Mouse (Mus musculus) liver, postnatal 0 days (tissue): Measurements from ENCODE around the gene Lkaaear1. TPM values are rescaled to one million over a fixed set of nuclear protein-coding genes. Genes with fewer than 3 reads are reported as not detected.

Experiments used
- ATAC-seq: fragments of 200-750 bp; cut with Nextera tagmentation; 2 replicates; pipeline ENCODE4 v1.8.0; 2017; ENCODE audit warnings: mild to moderate bottlenecking, moderate library complexity
- DNase-seq: peaks from one replicate; pipeline ENCODE4 v3.0.0-alpha.2; 2016
- H3K27ac ChIP-seq: fragments of 300-500 bp; sonication (generic); 2 replicates; pipeline ENCODE4 v1.5.1; 2014; ENCODE audit warnings: antibody characterized with exemption, moderate library complexity, mild to moderate bottlenecking, low read depth
- H3K27me3 ChIP-seq: fragments of 300-500 bp; sonication (generic); 2 replicates; pipeline ENCODE4 v1.6.1; 2014; ENCODE audit warnings: low read length, control low read depth, mixed read lengths; ENCODE audit not compliant: insufficient read depth
- H3K36me3 ChIP-seq: fragments of 300-500 bp; sonication (generic); replicated peaks from 2 replicates; pipeline ENCODE4 v1.6.1; 2014; ENCODE audit warnings: mild to moderate bottlenecking, control low read depth, low read length, moderate library complexity, mixed read lengths; ENCODE audit not compliant: insufficient read depth
- H3K4me1 ChIP-seq: fragments of 300-500 bp; sonication (generic); 2 replicates; pipeline ENCODE4 v1.6.1; 2014; ENCODE audit warnings: antibody characterized with exemption, mild to moderate bottlenecking, control low read depth; ENCODE audit not compliant: insufficient read depth
- H3K4me2 ChIP-seq: fragments of 300-500 bp; sonication (generic); 2 replicates; pipeline ENCODE4 v1.6.1; 2014; ENCODE audit warnings: low read depth, mild to moderate bottlenecking, low read length, moderate library complexity, mixed read lengths
- H3K4me3 ChIP-seq: fragments of 300-500 bp; sonication (generic); 2 replicates; pipeline ENCODE4 v1.5.1; 2014; ENCODE audit warnings: low read depth, low read length
- H3K9ac ChIP-seq: fragments of 300-500 bp; sonication (generic); replicated peaks from 2 replicates; pipeline ENCODE4 v1.6.1; 2014; ENCODE audit warnings: mild to moderate bottlenecking, moderate library complexity
- H3K9me3 ChIP-seq: fragments of 300-500 bp; sonication (generic); 2 replicates; pipeline ENCODE4 v1.6.1; 2016; ENCODE audit warnings: mild to moderate bottlenecking, control low read depth, low read length, mixed read lengths
- CTCF ChIP-seq: sonication (generic); IDR thresholded peaks from 2 replicates; pipeline ENCODE4 v1.5.1; 2016; ENCODE audit warnings: antibody characterized with exemption, low read depth
- EP300 ChIP-seq: IDR thresholded peaks from 2 replicates; pipeline ENCODE4 v1.6.1; 2016; ENCODE audit warnings: antibody characterized with exemption, low read depth, mild to moderate bottlenecking
- WGBS: fragments of 180-500 bp; shearing (Covaris S2); extraction: QIAGEN DNeasy Blood & Tissue Kit; methylation state at CpG from one replicate; pipeline ENCODE4 v1.1.7; 2014; ENCODE audit not compliant: insufficient replicate concordance; 5-methylcytosine and 5-hydroxymethylcytosine counted together
- polyA plus RNA-seq: library from polyadenylated mRNA; unstranded; fragments of >200 nt; fragmentation: Nextera tagmentation; extraction: Ambion mirVana; gene quantifications from 2 replicates; pipeline ENCODE4 v1.2.1, GENCODE M21; 2015

The Lkaaear1 gene
- polyA plus RNA-seq, 1 experiment from 2014 or later, result not detected

DNA sequence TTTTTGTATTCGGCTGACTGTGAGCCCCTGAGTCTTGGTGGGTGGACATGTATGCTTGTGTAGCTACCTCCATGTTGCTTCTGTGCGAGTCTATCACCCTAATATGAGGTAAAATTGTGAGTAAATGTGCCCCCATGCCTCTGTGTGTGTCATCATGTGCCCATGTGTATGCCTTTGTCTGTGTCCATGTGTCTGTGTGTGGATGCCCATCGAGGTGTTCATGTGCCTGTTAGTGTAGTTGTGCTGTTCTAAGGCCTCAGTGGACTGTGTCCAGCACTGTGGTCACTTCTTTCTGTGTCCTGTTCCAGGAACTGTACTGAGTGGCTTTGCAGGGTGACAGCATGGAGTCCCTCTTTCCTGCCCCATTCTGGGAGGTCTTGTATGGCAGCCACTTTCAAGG lies 17.1 kb upstream of the Lkaaear1 start:
- Histone ChIP-seq H3K27ac (no peak overlapping the region), H3K9ac (no peak overlapping the region), H3K4me2 (no peak overlapping the region), H3K36me3 (no peaks in the 10 kb centered on the region), H3K27me3 (no peaks in the 10 kb centered on the region), H3K9me3 (no peaks in the 10 kb centered on the region), H3K4me1 (no peaks in the 10 kb centered on the region), H3K4me3 (no peak overlapping the region)
- WGBS, result 60% methylated on average over 3 of the region's 3 CpGs
- no peak for TF ChIP-seq EP300
- no peak for TF ChIP-seq CTCF
- no peak for DNase-seq
- no peak for ATAC-seq

DNA sequence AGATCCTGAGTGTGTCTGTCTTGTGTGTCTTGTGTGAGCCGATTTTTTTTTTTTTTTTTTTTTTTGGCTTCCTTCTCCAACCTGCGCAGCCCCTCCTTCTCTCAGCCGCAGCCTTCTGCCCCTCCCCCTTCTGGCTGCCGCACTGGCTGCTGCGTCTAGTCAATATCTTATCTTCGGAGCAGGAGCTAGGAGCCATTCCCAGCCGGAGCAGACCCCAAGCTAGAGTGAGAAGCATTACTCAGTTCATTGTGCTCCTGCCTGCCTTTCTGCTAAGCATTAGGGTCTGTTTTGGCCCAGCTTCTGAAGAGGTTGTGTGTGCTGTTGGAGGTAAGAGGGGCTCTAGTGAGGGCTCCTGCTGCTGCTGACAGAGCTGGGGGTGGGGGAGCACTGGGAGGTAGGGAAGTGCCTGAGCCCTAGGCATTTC lies 16.7 kb upstream of the Lkaaear1 start, which contains the start of gene Oprl1:
Gene Oprl1 (plus strand): TSS at position 114 of the 424 bp plus-strand sequence.
- no peak within 1 kb of the TSS for H3K9ac ChIP-seq
- DNase-seq (no peak), ATAC-seq (no peak)
- H3K27me3 ChIP-seq, result no peaks in the 10 kb centered on the region
- no peaks in the 10 kb centered on the region for H3K36me3 ChIP-seq
- 4% methylated on average over 7 of the region's 7 CpGs for WGBS
- no peak within 1 kb of the TSS for H3K4me3 ChIP-seq
- no peaks in the 10 kb centered on the region for H3K9me3 ChIP-seq
- H3K27ac ChIP-seq, result no peak within 1 kb of the TSS
- no peak for TF ChIP-seq EP300
- no peak for TF ChIP-seq CTCF
- H3K4me2 ChIP-seq, result no peak within 1 kb of the TSS
- no peaks in the 10 kb centered on the region for H3K4me1 ChIP-seq

DNA sequence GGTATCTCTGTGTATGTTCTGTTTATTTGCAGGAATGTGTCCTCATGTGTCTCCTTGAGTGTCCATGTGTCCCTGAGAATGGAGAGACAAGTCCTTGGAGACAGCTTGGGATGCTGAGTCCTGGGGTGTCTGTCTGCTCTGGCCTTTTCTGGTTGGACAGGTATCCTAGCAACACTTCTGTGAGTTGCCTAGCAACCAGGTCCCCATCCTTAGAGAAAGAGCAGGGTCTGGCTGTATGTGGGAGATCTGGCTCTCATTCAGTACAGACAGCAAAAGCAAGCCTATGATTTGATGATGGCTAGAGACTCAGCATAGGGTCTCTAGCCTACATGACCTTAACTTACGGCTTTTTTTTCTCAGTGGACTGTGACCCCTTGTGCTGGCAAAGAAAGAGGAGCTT lies 15.5 kb upstream of the Lkaaear1 start:
- Histone ChIP-seq H3K4me3 (no peak overlapping the region), H3K9me3 (no peaks in the 10 kb centered on the region), H3K9ac (no peak overlapping the region), H3K36me3 (no peaks in the 10 kb centered on the region), H3K4me1 (no peaks in the 10 kb centered on the region), H3K4me2 (no peak overlapping the region), H3K27me3 (no peaks in the 10 kb centered on the region), H3K27ac (no peak overlapping the region)
- TF ChIP-seq CTCF (no peak), EP300 (no peak)
- WGBS, result 85% methylated on average over 1 of the region's 1 CpGs
- no peak for ATAC-seq
- DNase-seq, result no peak

DNA sequence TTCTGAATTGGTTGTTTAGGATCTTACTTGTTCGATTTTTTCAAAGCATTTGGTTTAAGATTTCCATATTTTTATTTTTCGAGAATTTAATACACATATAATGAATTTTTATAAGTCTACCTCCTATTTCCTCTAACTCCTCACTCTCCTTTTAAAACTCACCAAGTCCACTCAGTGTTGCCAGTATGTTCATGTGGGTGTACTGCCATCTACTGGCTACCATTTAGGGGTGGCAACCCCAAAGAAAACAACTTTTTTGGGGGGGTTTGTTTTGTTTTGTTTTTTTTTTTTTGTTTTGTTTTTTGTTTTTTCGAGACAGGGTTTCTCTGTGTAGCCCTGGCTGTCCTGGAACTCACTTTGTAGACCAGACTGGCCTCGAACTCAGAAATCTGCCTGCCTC lies 8.4 kb upstream of the Lkaaear1 start:
- ATAC-seq, result no peak
- no peak overlapping the region for H3K27ac ChIP-seq
- no peaks in the 10 kb centered on the region for H3K27me3 ChIP-seq
- H3K9ac ChIP-seq, result no peak overlapping the region
- H3K4me1 ChIP-seq, result no peaks in the 10 kb centered on the region
- H3K9me3 ChIP-seq, result no peaks in the 10 kb centered on the region
- H3K4me3 ChIP-seq, result no peak overlapping the region
- TF ChIP-seq CTCF (peak; percentile 69), EP300 (no peak)
- DNase-seq, result no peak
- WGBS, result 35% methylated on average over 4 of the region's 4 CpGs
- H3K4me2 ChIP-seq, result no peak overlapping the region
- H3K36me3 ChIP-seq, result no peaks in the 10 kb centered on the region

DNA sequence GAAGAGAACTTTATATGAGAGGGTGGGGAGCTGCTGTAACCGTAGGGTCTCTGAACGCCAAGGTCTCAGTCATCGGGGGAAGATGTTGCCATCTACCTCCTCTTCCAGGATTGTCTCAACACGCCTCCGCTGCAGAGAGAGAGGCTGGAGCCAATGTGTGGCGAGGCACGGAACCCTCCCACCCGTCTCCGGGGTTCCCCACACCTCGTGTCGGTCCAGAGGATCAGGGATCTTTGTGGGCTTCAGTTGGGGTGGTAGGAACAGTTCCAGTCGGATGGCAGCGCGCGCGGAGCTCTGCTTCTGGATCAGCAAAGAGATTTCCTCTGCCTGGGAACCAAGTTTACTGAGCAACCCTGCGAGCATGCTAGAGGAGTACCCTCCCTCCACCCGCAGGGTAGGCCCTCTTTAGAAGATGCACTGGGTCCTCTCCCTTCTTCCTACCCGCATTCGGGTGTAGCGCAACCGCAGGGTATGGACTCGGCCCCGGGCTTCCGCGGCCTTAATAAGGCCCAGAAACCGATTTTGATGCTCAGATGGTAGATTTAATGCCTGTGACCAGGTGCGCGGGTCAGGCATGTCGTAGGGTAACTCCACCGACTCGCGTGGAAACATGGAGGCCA lies 1.3 kb downstream of the Lkaaear1 start:
- Histone ChIP-seq H3K4me3 (no peak overlapping the region), H3K36me3 (no peaks in the 10 kb centered on the region), H3K9ac (no peak overlapping the region), H3K9me3 (no peaks in the 10 kb centered on the region), H3K4me1 (peaks cover 8% of the 10 kb centered on the region; the same call in 1 of the 2 replicates), H3K27ac (no peak overlapping the region), H3K4me2 (no peak overlapping the region), H3K27me3 (no peaks in the 10 kb centered on the region)
- WGBS, result 79% methylated on average over 33 of the region's 33 CpGs
- no peak for DNase-seq
- TF ChIP-seq EP300 (no peak), CTCF (no peak)
- no peak for ATAC-seq

DNA sequence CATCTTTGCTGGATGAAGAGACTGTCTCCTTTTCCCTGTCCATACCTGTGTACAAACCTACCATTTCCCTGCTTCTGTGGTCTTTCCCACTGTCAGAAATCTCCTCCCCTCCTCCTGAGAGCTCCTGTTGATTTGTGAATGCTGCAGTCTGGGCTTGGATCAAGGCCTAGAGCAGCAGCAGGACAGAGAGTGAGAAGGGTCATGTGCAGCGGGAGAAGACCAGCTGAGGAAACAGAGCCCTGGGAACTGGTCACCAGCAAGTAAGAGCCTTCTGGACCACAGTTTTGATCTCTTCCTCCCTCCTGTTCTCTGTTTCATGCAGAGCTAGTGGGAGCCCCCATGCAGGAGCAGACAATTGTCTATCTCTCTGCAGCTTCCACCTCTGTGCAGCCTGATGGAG lies 2.5 kb downstream of the Lkaaear1 start:
- Histone ChIP-seq H3K4me3 (no peak overlapping the region), H3K27me3 (no peaks in the 10 kb centered on the region), H3K4me2 (no peak overlapping the region), H3K9me3 (no peaks in the 10 kb centered on the region), H3K27ac (no peak overlapping the region), H3K9ac (no peak overlapping the region), H3K36me3 (no peaks in the 10 kb centered on the region), H3K4me1 (peaks cover 9% of the 10 kb centered on the region; the same call in 1 of the 2 replicates)
- TF ChIP-seq CTCF (no peak), EP300 (no peak)
- WGBS, result 82% methylated on average over 1 of the region's 1 CpGs
- DNase-seq (no peak), ATAC-seq (no peak)
